Mouse (Mus musculus) myocyte (in vitro differentiated cells): ENCODE data around the gene Cenpt. TPM values are rescaled to one million over a fixed set of nuclear protein-coding genes. Genes with fewer than 3 reads are reported as not detected.

Source experiments
- H3K27me3 ChIP-seq: one replicate; pipeline ENCODE4 v1.6.1; 2011; ENCODE audit not compliant: control insufficient read depth, insufficient read depth, insufficient read length
- H3K36me3 ChIP-seq: one replicate; pipeline ENCODE4 v1.6.1; 2011; ENCODE audit not compliant: control insufficient read depth, insufficient read depth
- H3K4me2 ChIP-seq: one replicate; pipeline ENCODE4 v1.6.1; 2011; ENCODE audit warnings: low read depth, control low read depth
- H3K4me3 ChIP-seq: one replicate; pipeline ENCODE4 v1.5.1; 2011; ENCODE audit warnings: mild to moderate bottlenecking, control low read depth, moderate library complexity
- H3K79me2 ChIP-seq: one replicate; pipeline ENCODE4 v1.6.1; 2011; ENCODE audit not compliant: control insufficient read depth, insufficient read depth
- H3ac ChIP-seq: one replicate; pipeline ENCODE4 v1.6.1; 2011; ENCODE audit not compliant: control insufficient read depth, insufficient read length
- CEBPB ChIP-seq: IDR thresholded peaks from 2 replicates; pipeline ENCODE4 v1.6.1; 2011; ENCODE audit warnings: mild to moderate bottlenecking, moderate library complexity; ENCODE audit not compliant: poor library complexity, insufficient read depth, severe bottlenecking
- E2F4 ChIP-seq: IDR thresholded peaks from one replicate; pipeline ENCODE4 v1.6.1; 2011; ENCODE audit warnings: mild to moderate bottlenecking, control low read depth, moderate library complexity; ENCODE audit not compliant: insufficient read depth
- MAX ChIP-seq: IDR thresholded peaks from one replicate; pipeline ENCODE4 v1.6.1; 2011; ENCODE audit warnings: low read depth, mild to moderate bottlenecking, control low read depth
- MYOD1 ChIP-seq, 3 experiments: IDR thresholded peaks; one replicate each; pipeline ENCODE4 v1.6.1; 2011; ENCODE audit warnings: control low read depth in 2 of 3, low read depth in 2 of 3, mild to moderate bottlenecking in 2 of 3, moderate library complexity in 1 of 3; ENCODE audit not compliant: insufficient read length in 2 of 3, control insufficient read depth in 1 of 3
- MYOG ChIP-seq, 3 experiments: IDR thresholded peaks; one replicate each; pipeline ENCODE4 v1.6.1; 2011; ENCODE audit warnings: control low read depth in 2 of 3, low read depth in 2 of 3, mild to moderate bottlenecking in 2 of 3; ENCODE audit not compliant: insufficient read length in 2 of 3, control insufficient read depth in 1 of 3, insufficient read depth in 1 of 3
- POLR2A ChIP-seq: IDR thresholded peaks from one replicate; pipeline ENCODE4 v1.6.1; 2011; ENCODE audit warnings: low read depth, mild to moderate bottlenecking, control low read depth, moderate library complexity; ENCODE audit not compliant: insufficient read length
- POLR2AphosphoS2 ChIP-seq: IDR thresholded peaks from one replicate; pipeline ENCODE4 v1.6.1; 2011; ENCODE audit warnings: low read depth, control low read depth; ENCODE audit not compliant: insufficient read length
- REST ChIP-seq: IDR thresholded peaks from one replicate; pipeline ENCODE4 v1.6.1; 2011; ENCODE audit warnings: mild to moderate bottlenecking, control low read depth, moderate library complexity; ENCODE audit not compliant: insufficient read depth, insufficient read length
- SRF ChIP-seq: IDR thresholded peaks from one replicate; pipeline ENCODE4 v1.6.1; 2011; ENCODE audit warnings: low read depth; ENCODE audit not compliant: control insufficient read depth, insufficient read length
- TCF12 ChIP-seq: IDR thresholded peaks from one replicate; pipeline ENCODE4 v1.6.1; 2011; ENCODE audit warnings: mild to moderate bottlenecking, control low read depth; ENCODE audit not compliant: poor library complexity, insufficient read depth, severe bottlenecking
- TCF3 ChIP-seq: IDR thresholded peaks from one replicate; pipeline ENCODE4 v1.6.1; 2011; ENCODE audit warnings: low read depth, control low read depth; ENCODE audit not compliant: insufficient read length
- USF1 ChIP-seq: IDR thresholded peaks from one replicate; pipeline ENCODE4 v1.6.1; 2011; ENCODE audit warnings: low read depth, mild to moderate bottlenecking, control low read depth, moderate library complexity
- polyA plus RNA-seq: library from polyadenylated mRNA; unstranded; fragments of >200 nt; fragmentation: generic; extraction: Trizol; gene quantifications from one replicate; pipeline ENCODE4 v1.2.1, GENCODE M21; 2012; ENCODE audit warnings: missing spikeins

Cenpt gene
- polyA plus RNA-seq: 20.4 TPM

DNA sequence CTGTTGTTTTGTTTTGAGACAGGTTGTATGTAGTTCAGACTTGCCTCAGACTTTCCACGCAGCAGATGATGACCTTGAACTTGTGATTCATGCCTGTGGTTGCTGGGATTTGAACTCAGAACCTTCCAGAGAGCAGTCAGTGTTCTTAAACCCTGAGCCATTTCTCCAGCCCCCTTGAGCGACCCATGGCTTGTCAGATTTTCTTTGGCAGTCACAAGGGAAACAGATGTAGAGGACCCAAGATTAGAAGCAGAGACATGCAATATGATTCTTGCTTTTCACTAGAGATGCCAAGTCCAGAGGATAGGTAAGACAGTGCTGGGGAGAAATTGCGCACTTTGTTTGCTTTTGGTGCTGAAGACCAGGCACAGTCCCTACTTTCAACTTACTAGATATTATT is at the start of gene Cenpt:
Cenpt (minus strand) TSS at position 101 of the 400 bp plus-strand sequence.
- H3ac ChIP-seq: peak within 1 kb of the TSS; percentile 7
- H3K27me3 ChIP-seq: no peaks in the 10 kb centered on the region
- no peak for TF ChIP-seq CEBPB
- peak within 1 kb of the TSS; percentile 54 for H3K4me2 ChIP-seq
- peak within 1 kb of the TSS; percentile 57 for H3K4me3 ChIP-seq
- peaks cover 44% of the 10 kb centered on the region for H3K79me2 ChIP-seq
- H3K36me3 ChIP-seq: no peaks in the 10 kb centered on the region

GRCm38 (mm10) chr8:105900941-105901616 is 48.0 kb upstream of the Cenpt start:
- Histone ChIP-seq H3K79me2 (peaks cover 22% of the 10 kb centered on the region), H3K27me3 (no peaks in the 10 kb centered on the region), H3K4me3 (peak overlapping the region; percentile 59), H3K36me3 (no peaks in the 10 kb centered on the region), H3ac (peak overlapping the region; percentile 43), H3K4me2 (peak overlapping the region; percentile 88)
- TF ChIP-seq SRF (no peak), MYOD1 (IDR thresholded peaks at IDR 0.05; ENCODE audit: control insufficient read depth in 1 of 3, insufficient read length in 2 of 3, low read depth in 2 of 3) (no peak), TCF12 (no peak), USF1 (no peak), MYOG (IDR thresholded peaks at IDR 0.05; ENCODE audit: control insufficient read depth in 1 of 3, insufficient read depth in 1 of 3, insufficient read length in 2 of 3, low read depth in 2 of 3) (no peak), E2F4 (no peak), POLR2A (no peak), REST (no peak), CEBPB (no peak), TCF3 (no peak), MAX (no peak), POLR2AphosphoS2 (no peak)

- Histone ChIP-seq H3K4me3 (peak within 1 kb of the TSS; percentile 59), H3ac (peak within 1 kb of the TSS; percentile 43), H3K79me2 (peaks cover 19% of the 10 kb centered on the region), H3K4me2 (peak within 1 kb of the TSS; percentile 88), H3K36me3 (no peaks in the 10 kb centered on the region), H3K27me3 (no peaks in the 10 kb centered on the region)
- TF ChIP-seq MYOG (IDR thresholded peaks at IDR 0.05; ENCODE audit: control insufficient read depth in 1 of 3, insufficient read depth in 1 of 3, insufficient read length in 2 of 3, low read depth in 2 of 3) (peak in 1 of 3 experiments; percentile 15), POLR2A (peak; percentile 87), REST (peak; percentile 20), E2F4 (no peak), TCF3 (no peak), POLR2AphosphoS2 (peak; percentile 44), SRF (peak; percentile 22), CEBPB (no peak), MYOD1 (IDR thresholded peaks at IDR 0.05; ENCODE audit: control insufficient read depth in 1 of 3, insufficient read length in 2 of 3, low read depth in 2 of 3) (peak in 1 of 3 experiments; percentile 27)
These were observed 47.3 kb upstream of the Cenpt start, which contains the start of gene Pskh1 for GRCm38 (mm10) chr8:105900180-105900940. Gene Pskh1, plus strand, starts transcription at chr8:105900441.

GRCm38 (mm10) chr8:105897801-105898480 is 44.9 kb upstream of the Cenpt start:
- Histone ChIP-seq H3K4me3 (no peak overlapping the region), H3K4me2 (no peak overlapping the region), H3K36me3 (no peaks in the 10 kb centered on the region), H3K27me3 (no peaks in the 10 kb centered on the region), H3K79me2 (peaks cover 19% of the 10 kb centered on the region), H3ac (no peak overlapping the region)
- no peak for TF ChIP-seq MYOD1 (IDR thresholded peaks at IDR 0.05; ENCODE audit: control insufficient read depth in 1 of 3, insufficient read length in 2 of 3, low read depth in 2 of 3)
- no peak for TF ChIP-seq TCF3
- no peak for TF ChIP-seq REST
- no peak for TF ChIP-seq POLR2A
- TF ChIP-seq POLR2AphosphoS2: no peak
- TF ChIP-seq MAX: no peak
- TF ChIP-seq CEBPB: no peak
- no peak for TF ChIP-seq TCF12
- no peak for TF ChIP-seq E2F4
- no peak for TF ChIP-seq USF1
- no peak for TF ChIP-seq SRF
- no peak for TF ChIP-seq MYOG (IDR thresholded peaks at IDR 0.05; ENCODE audit: control insufficient read depth in 1 of 3, insufficient read depth in 1 of 3, insufficient read length in 2 of 3, low read depth in 2 of 3)
